Mouse (Mus musculus) intestine, postnatal 0 days (tissue): ENCODE data around the gene Adamtsl5. TPM values are rescaled to one million over a fixed set of nuclear protein-coding genes. Genes with fewer than 3 reads are reported as not detected.
A peak's percentile ranks its signal among the peaks of the same experiment; 100 is the strongest.

Source experiments
- ATAC-seq: fragments of 200-750 bp; cut with Nextera tagmentation; 2 replicates; pipeline ENCODE4 v1.8.0; 2017; ENCODE audit warnings: mild to moderate bottlenecking, moderate TSS enrichment, moderate library complexity
- H3K27ac ChIP-seq: fragments of 300-500 bp; sonication (generic); 2 replicates; pipeline ENCODE4 v1.5.1; 2014; ENCODE audit warnings: mild to moderate bottlenecking, low read depth, low read length, moderate library complexity
- H3K27me3 ChIP-seq: fragments of 300-500 bp; sonication (generic); replicated peaks from 2 replicates; pipeline ENCODE4 v1.6.1; 2014; ENCODE audit warnings: low read length, mixed read lengths; ENCODE audit not compliant: control insufficient read depth, insufficient read depth
- H3K36me3 ChIP-seq: fragments of 300-500 bp; sonication (generic); 2 replicates; pipeline ENCODE4 v1.6.1; 2014; ENCODE audit warnings: mild to moderate bottlenecking, moderate library complexity; ENCODE audit not compliant: control insufficient read depth, insufficient read depth
- H3K4me1 ChIP-seq: fragments of 300-500 bp; sonication (generic); replicated peaks from 2 replicates; pipeline ENCODE4 v1.6.1; 2014; ENCODE audit warnings: antibody characterized with exemption, low read length, mixed read lengths; ENCODE audit not compliant: control insufficient read depth, insufficient read depth
- H3K4me2 ChIP-seq: fragments of 300-500 bp; sonication (generic); replicated peaks from 2 replicates; pipeline ENCODE4 v1.6.1; 2014; ENCODE audit warnings: low read depth, mild to moderate bottlenecking, moderate library complexity
- H3K4me3 ChIP-seq: fragments of 300-500 bp; sonication (generic); 2 replicates; pipeline ENCODE4 v1.5.1; 2014; ENCODE audit warnings: low read depth, low read length
- H3K9ac ChIP-seq: fragments of 300-500 bp; sonication (generic); 2 replicates; pipeline ENCODE4 v1.6.1; 2014; ENCODE audit warnings: mild to moderate bottlenecking, low read depth, low read length
- H3K9me3 ChIP-seq: fragments of 300-500 bp; sonication (generic); 2 replicates; pipeline ENCODE4 v1.6.1; 2016; ENCODE audit warnings: mixed run types; ENCODE audit not compliant: control insufficient read depth
- CTCF ChIP-seq: sonication (generic); IDR thresholded peaks from 2 replicates; pipeline ENCODE4 v1.5.1; 2016; ENCODE audit warnings: low read depth, mild to moderate bottlenecking, control low read depth, antibody characterized with exemption, moderate library complexity
- WGBS: fragments of 180-500 bp; shearing (Covaris S2); extraction: QIAGEN DNeasy Blood & Tissue Kit; methylation state at CpG from one replicate; pipeline ENCODE4 v1.1.7; 2014; 5-methylcytosine and 5-hydroxymethylcytosine counted together
- polyA plus RNA-seq: library from polyadenylated mRNA; unstranded; fragments of >200 nt; fragmentation: Nextera tagmentation; extraction: Ambion mirVana; gene quantifications from 2 replicates; pipeline ENCODE4 v1.2.1, GENCODE M21; 2015

Gene Adamtsl5
- polyA plus RNA-seq, 1 experiment from 2014 or later = 46.7 TPM

- H3K4me3 ChIP-seq = no peak overlapping the region
- H3K9me3 ChIP-seq = no peaks in the 10 kb centered on the region
- no peak overlapping the region for H3K9ac ChIP-seq
- H3K4me2 ChIP-seq = no peak overlapping the region
- peaks cover 48% of the 10 kb centered on the region for H3K27me3 ChIP-seq
- no peak overlapping the region for H3K27ac ChIP-seq
- 60% methylated on average over 8 of the region's 8 CpGs for WGBS
- 0 out of 2 replicates have a peak, but pooled peaks have one; percentile 2 for TF ChIP-seq CTCF
- peaks cover 17% of the 10 kb centered on the region; the same call in 1 of the 2 replicates for H3K36me3 ChIP-seq
- no peaks in the 10 kb centered on the region for H3K4me1 ChIP-seq
- no peak for ATAC-seq
Measured at GRCm38 (mm10) chr10:80297526-80298133, 50.6 kb downstream of the Adamtsl5 start.

- peaks cover 17% of the 10 kb centered on the region; the same call in 1 of the 2 replicates for H3K36me3 ChIP-seq
- no peaks in the 10 kb centered on the region for H3K4me1 ChIP-seq
- H3K4me2 ChIP-seq = peak overlapping the region; percentile 13; the same call in 1 of the 2 replicates
- WGBS = 84% methylated on average over 5 of the region's 5 CpGs
- no peaks in the 10 kb centered on the region for H3K9me3 ChIP-seq
- ATAC-seq = no peak
- no peak overlapping the region for H3K4me3 ChIP-seq
- TF ChIP-seq CTCF = no peak
- H3K27ac ChIP-seq = no peak overlapping the region
- H3K9ac ChIP-seq = no peak overlapping the region
- H3K27me3 ChIP-seq = peaks cover 39% of the 10 kb centered on the region
Measured at GRCm38 (mm10) chr10:80296824-80297223, 51.4 kb downstream of the Adamtsl5 start.

- peak; percentile 25; the same call in 1 of the 2 replicates for ATAC-seq
- H3K9me3 ChIP-seq = no peaks in the 10 kb centered on the region
- WGBS = 2% methylated on average over 25 of the region's 26 CpGs
- no peaks in the 10 kb centered on the region for H3K4me1 ChIP-seq
- peak within 1 kb of the TSS; percentile 68 for H3K4me2 ChIP-seq
- no peak within 1 kb of the TSS for H3K27ac ChIP-seq
- peak; percentile 82 for TF ChIP-seq CTCF
- peaks cover 17% of the 10 kb centered on the region; the same call in 1 of the 2 replicates for H3K36me3 ChIP-seq
- peaks cover 29% of the 10 kb centered on the region for H3K27me3 ChIP-seq
- peak within 1 kb of the TSS; percentile 22; the same call in 1 of the 2 replicates for H3K9ac ChIP-seq
- H3K4me3 ChIP-seq = peak within 1 kb of the TSS; percentile 33
Measured at GRCm38 (mm10) chr10:80295618-80296425, 52.4 kb downstream of the Adamtsl5 start, which contains the start of gene Apc2. Gene Apc2, plus strand, starts transcription at chr10:80295977.

GRCm38 (mm10) chr10:80294788-80295303, 53.4 kb downstream of the Adamtsl5 start:
- H3K27ac ChIP-seq = no peak overlapping the region
- no peak for ATAC-seq
- 0 out of 2 replicates have a peak overlapping the region, but pooled peaks have one; percentile 22 for H3K9ac ChIP-seq
- no peak overlapping the region for H3K4me3 ChIP-seq
- no peak overlapping the region for H3K4me2 ChIP-seq
- peaks cover 17% of the 10 kb centered on the region; the same call in 1 of the 2 replicates for H3K36me3 ChIP-seq
- TF ChIP-seq CTCF = no peak
- WGBS = 33% methylated on average over 7 of the region's 7 CpGs
- H3K27me3 ChIP-seq = peaks cover 20% of the 10 kb centered on the region
- H3K9me3 ChIP-seq = no peaks in the 10 kb centered on the region
- H3K4me1 ChIP-seq = no peaks in the 10 kb centered on the region

- H3K9me3 ChIP-seq = no peaks in the 10 kb centered on the region
- peaks cover 14% of the 10 kb centered on the region for H3K27me3 ChIP-seq
- H3K36me3 ChIP-seq = peaks cover 20% of the 10 kb centered on the region; the same call in 1 of the 2 replicates
- ATAC-seq = no peak
- TF ChIP-seq CTCF = no peak
- no peak overlapping the region for H3K4me3 ChIP-seq
- no peaks in the 10 kb centered on the region for H3K4me1 ChIP-seq
- WGBS = 72% methylated on average over 4 of the region's 4 CpGs
- no peak overlapping the region for H3K4me2 ChIP-seq
- no peak overlapping the region for H3K27ac ChIP-seq
- H3K9ac ChIP-seq = no peak overlapping the region
Measured at GRCm38 (mm10) chr10:80294311-80294710, 53.9 kb downstream of the Adamtsl5 start.

- Histone ChIP-seq H3K9ac (peak overlapping the region; percentile 93), H3K36me3 (peaks cover 23% of the 10 kb centered on the region; the same call in 1 of the 2 replicates), H3K9me3 (no peaks in the 10 kb centered on the region), H3K4me3 (peak overlapping the region; percentile 82), H3K4me2 (peak overlapping the region; percentile 83), H3K4me1 (no peaks in the 10 kb centered on the region), H3K27me3 (peaks cover 4% of the 10 kb centered on the region; the same call in 1 of the 2 replicates), H3K27ac (0 out of 2 replicates have a peak overlapping the region, but pooled peaks have one; percentile 86)
- no peak for ATAC-seq
- WGBS = 14% methylated on average over 14 of the region's 14 CpGs
- 0 out of 2 replicates have a peak, but pooled peaks have one; percentile 30 for TF ChIP-seq CTCF
Measured at GRCm38 (mm10) chr10:80293325-80293724, 54.9 kb downstream of the Adamtsl5 start.
